Mouse (Mus musculus) liver, postnatal 0 days (tissue): Measurements from ENCODE around the gene Fam20c. TPM values are rescaled to one million over a fixed set of nuclear protein-coding genes. Genes with fewer than 3 reads are reported as not detected.

Experiments used
- ATAC-seq: fragments of 200-750 bp; cut with Nextera tagmentation; 2 replicates; pipeline ENCODE4 v1.8.0; 2017; ENCODE audit warnings: mild to moderate bottlenecking, moderate library complexity
- DNase-seq: peaks from one replicate; pipeline ENCODE4 v3.0.0-alpha.2; 2016
- H3K27ac ChIP-seq: fragments of 300-500 bp; sonication (generic); 2 replicates; pipeline ENCODE4 v1.5.1; 2014; ENCODE audit warnings: antibody characterized with exemption, moderate library complexity, mild to moderate bottlenecking, low read depth
- H3K27me3 ChIP-seq: fragments of 300-500 bp; sonication (generic); 2 replicates; pipeline ENCODE4 v1.6.1; 2014; ENCODE audit warnings: low read length, control low read depth, mixed read lengths; ENCODE audit not compliant: insufficient read depth
- H3K36me3 ChIP-seq: fragments of 300-500 bp; sonication (generic); replicated peaks from 2 replicates; pipeline ENCODE4 v1.6.1; 2014; ENCODE audit warnings: mild to moderate bottlenecking, control low read depth, low read length, moderate library complexity, mixed read lengths; ENCODE audit not compliant: insufficient read depth
- H3K4me1 ChIP-seq: fragments of 300-500 bp; sonication (generic); 2 replicates; pipeline ENCODE4 v1.6.1; 2014; ENCODE audit warnings: antibody characterized with exemption, mild to moderate bottlenecking, control low read depth; ENCODE audit not compliant: insufficient read depth
- H3K4me2 ChIP-seq: fragments of 300-500 bp; sonication (generic); 2 replicates; pipeline ENCODE4 v1.6.1; 2014; ENCODE audit warnings: low read depth, mild to moderate bottlenecking, low read length, moderate library complexity, mixed read lengths
- H3K4me3 ChIP-seq: fragments of 300-500 bp; sonication (generic); 2 replicates; pipeline ENCODE4 v1.5.1; 2014; ENCODE audit warnings: low read depth, low read length
- H3K9ac ChIP-seq: fragments of 300-500 bp; sonication (generic); replicated peaks from 2 replicates; pipeline ENCODE4 v1.6.1; 2014; ENCODE audit warnings: mild to moderate bottlenecking, moderate library complexity
- H3K9me3 ChIP-seq: fragments of 300-500 bp; sonication (generic); 2 replicates; pipeline ENCODE4 v1.6.1; 2016; ENCODE audit warnings: mild to moderate bottlenecking, control low read depth, low read length, mixed read lengths
- CTCF ChIP-seq: sonication (generic); IDR thresholded peaks from 2 replicates; pipeline ENCODE4 v1.5.1; 2016; ENCODE audit warnings: antibody characterized with exemption, low read depth
- EP300 ChIP-seq: IDR thresholded peaks from 2 replicates; pipeline ENCODE4 v1.6.1; 2016; ENCODE audit warnings: antibody characterized with exemption, low read depth, mild to moderate bottlenecking
- whole genome bisulfite sequencing: fragments of 180-500 bp; shearing (Covaris S2); extraction: QIAGEN DNeasy Blood & Tissue Kit; methylation state at CpG from one replicate; pipeline ENCODE4 v1.1.7; 2014; ENCODE audit not compliant: insufficient replicate concordance; 5-methylcytosine and 5-hydroxymethylcytosine counted together
- polyA plus RNA-seq: library from polyadenylated mRNA; unstranded; fragments of >200 nt; fragmentation: Nextera tagmentation; extraction: Ambion mirVana; gene quantifications from 2 replicates; pipeline ENCODE4 v1.2.1, GENCODE M21; 2015

The Fam20c gene
- polyA plus RNA-seq, 1 experiment from 2014 or later, result 15.3 TPM

DNA sequence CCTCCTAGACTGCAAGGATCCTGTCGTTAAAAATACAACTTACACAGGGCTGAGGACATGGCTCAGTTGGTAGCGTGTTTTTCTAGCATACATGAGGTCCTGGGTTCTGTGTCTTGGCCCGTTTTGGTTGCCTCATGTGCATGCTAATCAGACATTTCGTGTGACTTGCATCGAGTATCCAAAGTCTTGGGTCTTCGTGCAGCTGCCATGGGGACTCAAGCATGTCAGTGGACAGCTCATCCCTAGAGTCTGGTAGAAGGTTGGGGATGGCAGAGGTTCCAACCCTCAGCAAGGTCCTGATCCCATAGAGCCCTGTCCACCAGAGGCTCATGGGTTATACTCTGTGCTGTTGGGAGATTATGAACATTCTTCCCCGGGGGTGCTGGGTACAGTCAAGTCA is 33.3 kb downstream of the Fam20c start:
- Histone ChIP-seq H3K4me1 (peaks cover 5% of the 10 kb centered on the region; the same call in 1 of the 2 replicates), H3K27ac (no peak overlapping the region), H3K27me3 (no peaks in the 10 kb centered on the region), H3K9ac (no peak overlapping the region), H3K4me2 (no peak overlapping the region), H3K36me3 (no peaks in the 10 kb centered on the region), H3K4me3 (no peak overlapping the region), H3K9me3 (no peaks in the 10 kb centered on the region)
- WGBS, result 71% methylated on average over 7 of the region's 7 CpGs
- TF ChIP-seq EP300, result no peak
- no peak for TF ChIP-seq CTCF
- DNase-seq (no peak), ATAC-seq (no peak)

DNA sequence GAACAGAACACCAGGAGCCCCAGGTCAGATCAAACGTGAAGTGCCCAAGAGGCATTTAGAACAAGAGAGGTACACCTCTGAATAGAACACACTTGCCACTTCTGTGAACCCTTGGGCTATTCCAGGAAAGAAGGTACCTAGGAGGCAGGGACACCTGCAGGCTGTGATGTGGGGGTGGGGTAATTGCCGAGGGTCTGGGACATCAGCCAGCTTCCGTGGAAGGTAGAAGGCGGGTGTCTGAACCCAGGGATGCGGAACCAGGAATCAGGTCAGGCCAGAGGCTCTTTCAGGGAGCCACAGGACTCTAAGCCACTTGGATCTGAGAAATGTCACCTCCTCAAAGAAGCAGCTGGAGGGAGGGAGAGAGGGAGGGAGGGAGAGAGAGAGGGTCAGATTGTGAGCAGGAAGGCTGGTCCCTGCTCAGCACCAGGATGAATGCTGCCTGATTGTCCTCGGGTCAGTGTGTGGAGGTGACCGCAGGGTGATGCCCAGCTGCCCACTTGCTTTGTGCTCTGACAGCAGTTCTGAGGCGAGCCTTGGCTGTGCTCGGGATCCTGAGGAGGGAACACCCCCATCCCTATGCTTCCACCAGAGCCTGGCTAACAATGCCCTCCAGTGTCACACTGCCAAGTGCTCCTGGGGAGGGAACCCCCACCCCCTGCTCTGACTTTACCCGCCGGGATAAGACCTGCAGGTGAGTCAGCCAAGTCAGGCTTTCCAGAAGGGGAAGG is 34.3 kb downstream of the Fam20c start:
- Histone ChIP-seq H3K27ac (no peak overlapping the region), H3K9me3 (no peaks in the 10 kb centered on the region), H3K27me3 (no peaks in the 10 kb centered on the region), H3K4me2 (no peak overlapping the region), H3K4me1 (peaks cover 5% of the 10 kb centered on the region; the same call in 1 of the 2 replicates), H3K9ac (no peak overlapping the region), H3K36me3 (no peaks in the 10 kb centered on the region), H3K4me3 (no peak overlapping the region)
- no peak for ATAC-seq
- TF ChIP-seq EP300 (no peak), CTCF (no peak)
- WGBS, result 61% methylated on average over 11 of the region's 11 CpGs
- DNase-seq, result no peak

DNA sequence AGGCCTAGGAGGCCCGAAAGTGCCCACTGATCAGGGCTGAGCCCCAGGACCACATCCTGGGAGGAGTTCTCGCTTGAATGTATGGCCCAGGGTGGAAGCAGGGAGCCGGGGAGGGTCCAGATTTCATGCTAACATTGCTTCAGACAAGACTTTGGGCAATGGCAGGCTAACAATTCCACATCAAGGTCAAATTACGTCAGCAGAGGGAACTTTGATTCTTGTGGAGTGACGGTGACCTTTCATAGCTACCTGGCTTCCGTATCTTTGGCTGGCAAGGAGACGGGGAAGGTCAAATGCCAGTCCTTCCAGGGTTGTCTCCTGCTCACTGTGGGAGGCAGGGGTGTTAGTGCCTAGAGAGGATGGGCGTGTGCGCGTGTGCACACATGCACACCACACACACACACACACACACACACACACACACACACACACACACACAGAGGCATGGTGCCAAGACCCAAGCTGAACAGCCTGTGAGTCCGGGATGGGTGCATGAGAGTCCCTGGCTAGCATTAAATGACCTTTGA is 36.7 kb downstream of the Fam20c start:
- H3K27ac ChIP-seq, result peak overlapping the region; percentile 52; the same call in 1 of the 2 replicates
- no peaks in the 10 kb centered on the region for H3K36me3 ChIP-seq
- ATAC-seq, result peak; percentile 89
- DNase-seq, result peak; percentile 45
- no peaks in the 10 kb centered on the region for H3K9me3 ChIP-seq
- H3K27me3 ChIP-seq, result no peaks in the 10 kb centered on the region
- no peak overlapping the region for H3K4me2 ChIP-seq
- H3K4me1 ChIP-seq, result peaks cover 5% of the 10 kb centered on the region; the same call in 1 of the 2 replicates
- 74% methylated on average over 11 of the region's 11 CpGs for WGBS
- H3K9ac ChIP-seq, result no peak overlapping the region
- no peak for TF ChIP-seq CTCF
- peak; percentile 55; the same call in 1 of the 2 replicates for TF ChIP-seq EP300
- H3K4me3 ChIP-seq, result no peak overlapping the region

DNA sequence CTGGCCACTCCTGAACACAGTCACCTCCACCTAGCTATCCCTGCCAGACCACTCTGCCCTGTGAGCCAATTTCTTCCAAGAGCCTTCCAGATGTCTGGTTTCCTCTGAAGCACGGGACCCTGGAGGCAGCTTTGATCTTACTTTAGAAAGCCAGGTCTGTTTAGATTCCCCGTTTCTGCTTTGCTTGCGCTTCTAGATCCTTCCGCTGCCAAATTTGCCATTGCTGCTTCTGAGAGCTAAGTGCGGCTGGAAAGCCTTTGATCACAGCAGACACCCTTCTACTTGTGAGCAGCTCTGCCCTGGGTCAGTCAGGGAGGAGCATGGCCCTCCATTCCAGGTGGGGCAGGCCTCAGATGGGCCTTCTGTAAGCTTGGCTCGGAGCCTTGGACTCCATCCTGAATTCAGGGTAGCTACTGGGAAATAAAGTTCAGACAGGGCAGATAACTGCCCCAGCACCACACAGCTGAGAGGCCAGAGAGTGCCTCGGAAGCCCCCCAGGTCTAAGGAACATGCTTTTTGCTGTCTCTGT is 47.3 kb downstream of the Fam20c start:
- no peaks in the 10 kb centered on the region for H3K27me3 ChIP-seq
- ATAC-seq (no peak), DNase-seq (no peak)
- H3K9ac ChIP-seq, result no peak overlapping the region
- H3K4me1 ChIP-seq, result no peaks in the 10 kb centered on the region
- 73% methylated on average over 7 of the region's 7 CpGs for WGBS
- TF ChIP-seq CTCF (no peak), EP300 (no peak)
- H3K9me3 ChIP-seq, result no peaks in the 10 kb centered on the region
- no peaks in the 10 kb centered on the region; the same call in 1 of the 2 replicates for H3K36me3 ChIP-seq
- no peak overlapping the region for H3K4me2 ChIP-seq
- no peak overlapping the region for H3K27ac ChIP-seq
- no peak overlapping the region for H3K4me3 ChIP-seq

DNA sequence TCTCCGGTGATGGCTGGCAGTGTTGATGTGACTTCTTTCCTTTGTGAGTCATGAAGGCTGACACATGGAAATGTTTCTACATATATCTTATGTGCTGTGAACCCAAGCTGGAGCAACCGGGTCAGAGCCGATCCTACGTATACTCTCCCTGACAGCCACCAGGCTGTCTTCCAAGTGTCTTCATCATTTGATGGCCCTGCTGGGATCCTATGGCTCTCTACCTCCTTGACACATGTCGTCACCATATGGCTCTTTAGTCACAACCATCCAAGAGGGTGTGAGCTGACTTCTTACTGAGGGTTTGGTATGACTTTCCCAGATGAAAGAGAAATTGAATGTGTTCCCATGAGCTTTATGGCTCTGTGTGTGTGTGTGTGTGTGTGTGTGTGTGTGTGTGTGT is 50.0 kb downstream of the Fam20c start:
- H3K27ac ChIP-seq, result no peak overlapping the region
- no peak overlapping the region for H3K9ac ChIP-seq
- H3K9me3 ChIP-seq, result no peaks in the 10 kb centered on the region
- no peak for DNase-seq
- TF ChIP-seq EP300, result no peak
- no peak for TF ChIP-seq CTCF
- H3K36me3 ChIP-seq, result peaks cover 4% of the 10 kb centered on the region; the same call in 1 of the 2 replicates
- H3K4me1 ChIP-seq, result no peaks in the 10 kb centered on the region
- no peak overlapping the region for H3K4me3 ChIP-seq
- no peak for ATAC-seq
- 86% methylated on average over 5 of the region's 5 CpGs for WGBS
- H3K4me2 ChIP-seq, result no peak overlapping the region
- no peaks in the 10 kb centered on the region for H3K27me3 ChIP-seq

DNA sequence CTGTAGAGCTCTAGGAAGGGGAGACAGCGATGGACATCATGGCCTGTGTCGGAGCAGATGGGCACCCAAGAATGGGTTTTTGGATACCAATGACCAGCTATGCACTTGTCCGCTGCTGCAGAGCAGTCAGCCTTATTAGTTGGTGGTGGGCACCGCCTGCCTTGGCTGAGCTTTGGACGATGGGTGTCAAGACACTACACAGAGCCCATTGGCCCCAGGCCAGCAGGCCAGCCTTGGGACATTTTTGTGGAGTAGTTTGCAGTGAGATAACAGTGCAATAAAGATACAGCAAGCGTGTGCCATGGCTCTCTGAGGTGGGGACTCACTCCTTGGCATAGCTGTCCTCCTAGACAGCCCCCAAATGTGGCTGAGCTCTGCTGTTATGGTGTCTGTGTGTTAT is 55.5 kb downstream of the Fam20c start:
- TF ChIP-seq CTCF (no peak), EP300 (no peak)
- no peaks in the 10 kb centered on the region for H3K9me3 ChIP-seq
- 0 out of 2 replicates have a peak, but pooled peaks cover 6% of the 10 kb centered on the region for H3K36me3 ChIP-seq
- WGBS, result 74% methylated on average over 6 of the region's 6 CpGs
- no peaks in the 10 kb centered on the region for H3K27me3 ChIP-seq
- H3K27ac ChIP-seq, result no peak overlapping the region
- H3K4me3 ChIP-seq, result no peak overlapping the region
- no peak overlapping the region for H3K9ac ChIP-seq
- H3K4me2 ChIP-seq, result no peak overlapping the region
- no peak for DNase-seq
- no peak for ATAC-seq
- H3K4me1 ChIP-seq, result no peaks in the 10 kb centered on the region
